Mouse (Mus musculus): ENCODE measurements around the gene Gigyf1.

The Gigyf1 gene

GRCm38 (mm10) chr5:137518436-137518835 lies at the start of gene Gigyf1:
Gigyf1 (plus strand) TSS chr5:137518548.
- DNase-seq, result peak; percentile 45

DNA sequence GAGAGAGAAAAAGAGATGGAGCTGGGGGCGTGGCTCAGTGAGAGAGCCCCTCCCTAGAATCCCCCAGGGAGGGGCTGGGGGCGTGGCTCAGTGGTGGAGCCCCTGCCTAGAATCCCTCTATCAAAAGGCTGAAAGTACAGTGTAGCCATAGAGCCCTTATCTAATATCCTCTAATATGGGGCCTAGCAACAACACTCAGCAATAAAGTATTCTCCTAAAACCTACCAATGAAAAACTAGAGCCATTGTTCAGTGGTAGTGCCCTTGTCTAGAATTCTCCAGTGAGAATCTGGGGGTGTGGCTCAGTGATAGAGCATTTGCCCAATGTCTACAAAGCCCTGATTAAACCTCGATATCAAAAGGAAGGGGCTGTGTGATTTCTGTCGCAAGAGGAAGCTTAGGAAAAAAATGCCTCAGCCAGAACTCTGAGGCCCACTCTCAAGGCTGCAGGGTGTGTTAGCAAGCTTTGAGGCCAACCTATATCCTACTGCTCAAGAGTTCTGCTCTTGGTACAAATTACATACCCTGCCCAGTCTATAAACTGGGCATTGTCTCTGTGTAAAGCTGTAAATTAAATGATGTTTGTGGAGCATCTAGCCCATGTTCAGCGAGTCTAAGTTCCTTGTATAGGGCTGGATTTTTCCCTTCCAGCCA lies 46.0 kb upstream of the Gigyf1 start:
- no peak for DNase-seq

GRCm38 (mm10) chr5:137474351-137474750 lies 44.0 kb upstream of the Gigyf1 start:
- no peak for DNase-seq

DNA sequence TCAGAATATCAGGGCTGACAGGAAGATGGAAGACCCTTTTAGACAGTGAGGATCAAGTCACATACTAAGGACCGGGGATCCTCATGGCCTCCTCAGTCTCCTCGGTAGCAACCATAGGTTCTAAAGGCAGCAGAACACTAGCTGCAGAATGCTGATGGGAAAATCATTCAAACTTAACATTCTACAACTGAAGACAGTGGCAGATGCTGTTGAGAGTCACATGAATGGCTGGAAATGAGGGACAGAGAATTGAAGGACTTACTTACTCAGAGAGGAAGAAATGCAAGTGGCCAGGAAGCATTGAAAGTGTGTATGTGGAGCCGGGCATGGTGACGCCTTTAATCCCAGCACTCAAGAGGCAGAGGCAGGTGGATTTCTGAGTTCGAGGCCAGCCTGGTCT lies 41.4 kb upstream of the Gigyf1 start, which contains the start of gene Zan:
Zan (minus strand) TSS at position 101 of the 400 bp plus-strand sequence.
- DNase-seq, result no peak

DNA sequence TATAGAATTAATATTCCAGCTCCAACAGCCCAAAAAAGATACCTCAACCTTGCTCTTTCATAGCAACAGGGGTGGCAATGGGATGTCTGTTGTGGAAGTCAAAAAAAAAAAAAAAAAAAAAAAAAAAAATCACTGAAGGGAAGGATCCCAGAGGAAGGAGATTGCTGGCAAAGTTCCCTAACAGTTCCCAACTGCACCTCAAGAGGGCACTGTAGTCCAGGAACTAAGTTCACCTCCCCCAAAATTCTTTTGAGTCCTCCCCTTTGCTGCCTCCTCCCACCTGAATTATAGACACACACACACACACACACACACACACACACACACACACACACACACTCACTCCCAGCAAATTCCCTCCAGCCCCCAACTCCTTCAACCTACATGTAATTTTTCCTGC lies 37.2 kb upstream of the Gigyf1 start:
- DNase-seq, result peak; percentile 83

DNA sequence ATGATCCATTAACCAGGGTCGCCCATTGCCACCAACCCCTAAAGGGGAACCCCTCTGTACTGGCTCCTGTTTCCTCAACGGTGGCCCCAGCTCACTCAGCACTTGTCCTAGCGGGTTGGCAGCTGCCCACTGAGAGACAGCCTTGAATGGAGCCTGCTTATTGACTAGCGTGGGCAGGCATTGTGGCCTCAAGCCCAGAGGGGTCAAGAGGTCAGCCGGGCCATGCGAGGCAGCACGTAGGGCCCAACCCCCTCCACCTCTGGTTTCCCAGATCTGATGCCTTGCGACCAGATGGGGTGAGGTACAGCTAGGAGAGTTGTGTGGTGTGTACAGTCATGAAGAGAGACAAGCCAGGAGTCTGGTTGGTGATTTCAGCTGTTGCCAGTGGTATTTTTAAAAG lies 36.5 kb upstream of the Gigyf1 start:
- DNase-seq, result peak; percentile 30

- DNase-seq, result no peak
Measured at GRCm38 (mm10) chr5:137485071-137485850, 33.1 kb upstream of the Gigyf1 start.

DNA sequence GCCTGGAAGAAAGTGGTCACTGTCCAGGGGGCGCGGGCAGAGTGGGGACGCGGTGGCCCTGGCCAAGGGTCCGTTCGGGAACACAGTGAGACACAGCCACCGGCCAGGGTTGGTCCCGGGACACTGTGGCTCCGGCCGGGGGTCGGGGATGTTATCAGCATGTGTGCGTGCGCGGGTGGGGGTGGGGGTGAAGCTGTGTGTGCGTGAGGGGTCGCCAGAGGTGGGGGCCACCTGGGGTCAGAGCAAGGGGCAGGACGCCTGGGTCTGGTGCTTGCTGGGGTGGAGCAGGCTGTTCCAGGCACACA lies 32.5 kb upstream of the Gigyf1 start:
- no peak for DNase-seq

DNA sequence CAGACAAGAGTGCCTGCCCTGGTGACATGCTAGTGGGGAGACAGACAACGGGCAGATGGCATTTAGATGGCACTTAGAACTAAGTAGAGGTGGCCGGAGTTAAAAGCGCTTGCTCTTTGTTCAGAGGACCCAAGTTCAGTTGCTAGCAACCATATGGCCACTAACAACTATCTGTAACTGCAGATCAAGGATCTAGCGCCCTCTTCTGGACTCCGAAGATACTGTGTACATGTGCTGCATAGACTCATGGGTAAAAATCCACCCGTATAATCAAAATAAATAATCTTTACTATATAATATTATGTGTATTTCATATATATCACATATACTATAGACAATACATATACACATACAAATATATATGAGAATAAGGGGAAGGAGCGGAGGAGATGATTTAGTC lies 30.7 kb upstream of the Gigyf1 start:
- no peak for DNase-seq

- DNase-seq, result peak; percentile 35
Measured at GRCm38 (mm10) chr5:137491559-137491958, 26.8 kb upstream of the Gigyf1 start.

DNA sequence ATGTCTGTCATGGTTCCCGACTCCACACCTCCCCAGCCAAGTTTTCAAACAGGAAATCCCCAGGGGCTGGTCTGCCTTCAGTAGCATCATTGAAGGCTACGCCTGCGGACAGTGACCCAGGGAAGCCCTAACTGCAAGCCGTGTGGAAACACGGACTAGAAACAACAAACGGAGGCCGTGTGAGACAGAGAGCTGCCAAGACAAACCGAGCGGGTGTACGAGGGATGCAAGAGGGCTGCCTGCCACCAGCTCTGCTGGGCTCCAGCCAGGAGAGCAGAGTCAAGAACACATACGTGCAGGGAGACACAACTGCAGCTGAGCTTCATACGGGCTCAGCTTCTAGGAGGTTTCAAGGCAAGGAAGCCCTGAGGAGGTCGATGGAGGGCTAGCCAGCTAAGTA lies 24.5 kb upstream of the Gigyf1 start:
- DNase-seq, result peak; percentile 23

GRCm38 (mm10) chr5:137500186-137500585 lies 18.2 kb upstream of the Gigyf1 start:
- DNase-seq, result no peak

- peak; percentile 99 for DNase-seq
Measured at GRCm38 (mm10) chr5:137501709-137502666, 16.4 kb upstream of the Gigyf1 start, which contains the start of gene Pop7. Pop7 (minus strand) TSS chr5:137502518.

DNA sequence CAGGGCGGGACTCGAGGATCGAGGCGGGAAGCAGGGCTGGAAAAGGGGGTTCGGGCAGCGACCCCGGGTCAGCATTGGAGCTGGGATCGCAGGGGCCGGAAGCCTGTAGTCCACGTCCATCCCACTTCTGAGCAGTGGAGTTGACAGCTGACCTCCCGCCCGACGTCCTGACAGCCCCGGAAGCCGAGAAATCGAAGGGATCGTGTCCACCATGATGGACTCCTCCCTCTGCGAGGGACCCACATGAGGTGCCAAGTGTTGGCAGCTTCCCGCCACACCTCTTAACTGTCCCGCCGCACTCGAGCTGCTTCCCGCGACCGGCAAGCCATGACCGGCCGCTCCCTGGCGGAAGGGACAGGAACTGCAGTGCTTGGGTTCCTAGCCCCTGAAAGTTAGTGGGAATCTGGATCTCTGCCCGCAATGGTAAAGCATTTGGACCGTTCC lies 15.7 kb upstream of the Gigyf1 start:
- DNase-seq, result peak; percentile 84

- no peak for DNase-seq
Measured at GRCm38 (mm10) chr5:137504041-137504440, 14.3 kb upstream of the Gigyf1 start.

DNA sequence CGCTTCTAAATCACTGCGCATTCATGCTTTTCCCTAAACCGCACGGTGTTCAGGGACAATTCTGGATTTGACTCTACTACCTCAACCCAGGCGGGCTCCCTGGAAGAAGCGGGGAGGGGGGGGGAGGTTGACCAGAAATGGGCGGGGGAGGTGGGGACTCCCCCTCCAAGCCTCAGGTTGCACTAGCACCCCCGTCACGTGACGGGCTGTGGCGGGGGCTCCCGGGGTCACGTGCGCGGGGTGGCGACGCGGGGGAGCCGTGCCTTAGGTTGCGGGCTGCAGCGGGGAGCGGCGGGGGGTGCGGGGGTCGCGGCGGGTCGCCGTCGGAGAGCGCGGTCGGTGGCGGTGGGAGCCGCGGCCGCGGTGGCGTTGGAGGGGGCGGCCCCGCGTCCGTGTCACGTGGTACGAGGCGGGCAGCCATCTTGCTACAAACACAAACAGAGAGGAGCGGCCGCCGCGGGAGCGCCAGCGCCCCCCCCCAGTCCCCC lies 8.3 kb upstream of the Gigyf1 start:
- DNase-seq, result peak; percentile 79

GRCm38 (mm10) chr5:137510573-137511390 lies 7.6 kb upstream of the Gigyf1 start:
- peak; percentile 46 for DNase-seq

GRCm38 (mm10) chr5:137511706-137512105 lies 6.6 kb upstream of the Gigyf1 start:
- DNase-seq, result no peak

DNA sequence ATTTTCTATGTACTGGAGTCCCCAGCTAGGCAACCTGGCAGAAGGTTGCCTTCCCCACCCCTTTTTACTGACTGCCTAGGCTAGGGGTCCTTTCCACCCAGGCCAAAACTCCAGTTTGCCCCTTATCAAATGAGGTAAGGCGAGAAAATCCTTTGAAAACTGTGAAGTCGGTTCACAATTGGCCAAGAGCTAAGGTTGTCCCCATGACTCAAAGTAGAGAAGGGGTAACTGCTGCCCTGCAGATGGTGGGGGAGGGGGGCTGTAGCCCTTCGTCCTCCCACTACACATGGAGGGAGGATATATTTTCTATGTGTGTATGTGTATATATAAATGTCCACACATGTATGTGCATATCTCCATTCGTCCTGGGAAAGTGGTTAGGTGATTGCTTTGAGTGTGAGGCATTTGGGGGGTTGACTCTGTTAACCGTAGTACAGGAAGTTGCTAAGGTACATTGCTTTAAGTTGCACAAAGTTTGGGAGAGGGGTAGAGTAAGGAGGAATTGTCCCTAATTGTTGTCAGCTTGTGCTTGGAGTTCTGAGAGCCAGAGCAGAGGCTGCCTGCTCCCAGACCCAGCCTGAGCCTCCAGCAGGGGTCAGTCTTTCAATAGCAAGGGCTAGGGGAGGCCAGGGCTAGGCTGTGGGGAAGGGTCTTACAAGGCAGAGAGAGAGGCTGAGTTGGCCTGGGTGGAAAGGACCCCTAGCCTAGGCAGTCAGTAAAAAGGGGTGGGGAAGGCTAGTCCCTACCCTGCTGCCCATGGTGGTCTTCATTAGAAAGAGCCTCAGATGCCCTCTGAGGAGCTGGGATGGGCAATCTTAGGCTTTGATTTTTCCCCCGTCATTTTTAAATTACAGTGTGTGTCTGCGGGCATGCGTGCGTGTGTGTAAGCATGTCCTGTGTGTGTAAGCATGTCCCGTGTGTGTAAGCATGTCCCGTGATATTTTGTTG lies 5.2 kb upstream of the Gigyf1 start:
- DNase-seq, result peak; percentile 37

DNA sequence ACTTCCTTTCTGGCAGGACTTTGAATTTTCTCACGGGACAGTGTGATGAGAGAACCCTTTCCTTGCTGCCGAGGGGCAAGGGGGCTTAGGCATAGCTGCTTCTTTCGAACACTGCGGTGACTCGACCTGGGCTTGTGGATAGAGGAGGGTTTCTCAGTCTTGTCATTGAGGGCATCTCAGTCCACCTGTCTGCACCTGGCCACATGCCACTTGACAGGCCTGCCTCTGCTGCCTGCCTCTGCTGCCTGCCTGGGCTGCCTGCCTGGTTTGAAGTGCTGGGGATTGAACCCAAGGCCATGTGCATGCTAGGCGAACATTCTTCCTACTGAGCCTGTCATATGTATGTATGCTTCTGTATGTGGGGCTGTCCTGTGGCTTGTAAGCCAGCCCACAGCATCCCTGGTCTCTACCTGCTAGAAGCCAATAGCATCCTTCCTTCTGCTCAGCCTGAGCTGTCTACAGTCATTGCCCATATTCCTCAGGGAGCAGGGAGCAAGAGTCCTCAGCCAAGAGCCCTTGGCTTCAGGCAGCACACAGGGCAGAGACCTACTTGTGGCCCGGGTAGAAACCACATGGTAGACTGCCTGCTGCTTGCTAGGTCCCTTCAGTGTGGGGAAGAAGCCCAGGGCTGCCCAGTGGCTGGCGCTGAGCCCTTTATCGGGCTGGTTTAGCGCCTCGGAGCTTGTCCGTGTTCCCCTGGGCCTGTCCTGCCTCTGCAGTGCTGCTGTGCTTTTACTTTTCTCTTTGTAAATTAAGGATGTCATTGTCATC lies 4.2 kb upstream of the Gigyf1 start:
- no peak for DNase-seq

Measured in right cerebral cortex, postnatal 14 days (tissue).